Mouse (Mus musculus) neutrophil, adult 5-6 weeks (primary cell): ENCODE results near the gene Pdgfb. TPM values are rescaled to one million over a fixed set of nuclear protein-coding genes. Genes with fewer than 3 reads are reported as not detected.
A peak's percentile ranks its signal among the peaks of the same experiment; 100 is the strongest.

Experiments
- ATAC-seq: fragments of 151-379, 151-347 bp; 2 replicates; pipeline ENCODE4 v1.8.0; 2017; ENCODE audit warnings: mild to moderate bottlenecking, moderate TSS enrichment; ENCODE audit not compliant: insufficient number of reproducible peaks, poor library complexity, low FRiP score, severe bottlenecking; ENCODE audit errors: extremely low read depth
- total RNA-seq: library from RNA; stranded (forward); fragments of 200-1000 nt; gene quantifications from 2 replicates; pipeline ENCODE4 v1.2.3, GENCODE M21; 2017

Pdgfb gene
- total RNA-seq, 1 experiment from 2014 or later = 1.3 TPM

DNA sequence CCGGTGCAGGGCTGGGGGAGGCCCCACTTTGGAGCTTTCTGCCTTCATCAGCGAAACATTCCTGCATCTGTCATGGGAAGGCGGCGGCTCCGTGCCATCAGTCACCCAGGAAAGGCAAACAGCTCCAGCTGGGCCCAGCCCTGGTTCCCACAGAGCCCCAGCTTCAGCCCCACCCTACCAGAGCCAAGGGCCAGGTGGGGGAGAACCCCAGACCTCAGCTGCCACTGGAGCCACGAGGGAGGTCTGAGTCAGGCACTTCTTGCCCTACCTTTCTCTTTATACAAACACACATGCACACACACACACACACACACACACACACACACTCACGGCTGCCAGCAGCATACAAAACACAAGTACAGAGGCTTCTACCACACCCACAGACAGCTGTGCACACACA is 30.6 kb downstream of the Pdgfb start:
- no peak for ATAC-seq

DNA sequence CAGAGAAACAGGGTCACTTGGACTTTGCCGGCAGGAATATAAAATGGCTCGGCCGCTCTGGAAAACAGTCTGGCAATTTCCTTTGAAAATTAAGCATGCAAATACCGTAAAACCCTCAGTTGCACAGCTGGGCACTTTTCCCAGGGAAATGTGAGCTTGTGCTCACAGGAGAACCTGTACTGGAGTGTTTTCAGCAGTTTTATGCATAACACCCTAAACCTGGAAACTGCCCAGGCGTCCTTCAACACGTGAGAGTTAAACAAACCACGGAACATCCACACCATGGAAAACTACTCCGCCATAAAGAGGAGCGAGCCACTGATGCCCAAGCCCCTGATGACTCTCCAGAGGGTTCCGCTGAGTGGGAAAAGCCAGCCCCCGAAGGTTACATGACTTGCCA is 34.1 kb downstream of the Pdgfb start:
- no peak for ATAC-seq

DNA sequence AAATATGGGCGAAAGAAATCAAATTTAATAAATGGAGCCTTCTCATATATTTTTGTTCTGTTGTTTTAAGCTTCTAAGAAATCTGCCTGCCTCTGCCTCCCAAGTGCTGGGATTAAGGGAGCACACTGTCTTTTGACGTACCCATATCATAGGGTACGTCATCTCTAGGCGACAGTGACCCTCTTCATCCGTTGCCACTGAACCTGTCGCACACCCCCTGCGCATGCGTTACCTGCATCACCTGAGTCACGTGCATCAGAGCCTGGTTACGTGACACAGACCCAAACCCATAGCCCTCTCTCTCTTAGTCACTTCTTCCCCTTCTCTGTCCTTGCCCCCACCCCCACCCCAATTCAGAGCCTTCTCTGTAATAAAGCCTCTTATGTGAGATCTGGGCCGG is 42.6 kb downstream of the Pdgfb start:
- ATAC-seq = no peak

DNA sequence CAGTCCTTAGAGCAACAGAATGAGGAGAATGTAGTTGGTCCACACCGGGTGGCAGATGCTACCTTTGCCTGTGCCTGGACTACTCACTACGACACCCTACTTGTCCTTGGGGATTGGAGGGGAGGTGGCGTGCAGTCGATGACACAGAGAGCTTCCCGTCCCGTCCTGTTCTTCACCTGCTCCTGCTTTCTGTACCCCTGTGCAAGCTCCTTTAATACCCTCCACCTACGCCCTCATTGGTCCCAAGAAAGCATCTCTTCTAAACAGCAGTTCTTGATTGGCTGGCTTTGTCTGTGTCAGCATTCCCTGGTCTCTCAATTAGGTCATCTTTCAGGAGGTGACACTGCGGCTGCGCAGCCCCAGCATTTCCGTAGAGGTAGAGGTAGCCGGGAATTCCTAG is 43.8 kb downstream of the Pdgfb start, which contains the start of gene Cbx7:
TSS of gene Cbx7 (minus strand) at position 180 of the 400 bp plus-strand sequence.
- no peak for ATAC-seq

DNA sequence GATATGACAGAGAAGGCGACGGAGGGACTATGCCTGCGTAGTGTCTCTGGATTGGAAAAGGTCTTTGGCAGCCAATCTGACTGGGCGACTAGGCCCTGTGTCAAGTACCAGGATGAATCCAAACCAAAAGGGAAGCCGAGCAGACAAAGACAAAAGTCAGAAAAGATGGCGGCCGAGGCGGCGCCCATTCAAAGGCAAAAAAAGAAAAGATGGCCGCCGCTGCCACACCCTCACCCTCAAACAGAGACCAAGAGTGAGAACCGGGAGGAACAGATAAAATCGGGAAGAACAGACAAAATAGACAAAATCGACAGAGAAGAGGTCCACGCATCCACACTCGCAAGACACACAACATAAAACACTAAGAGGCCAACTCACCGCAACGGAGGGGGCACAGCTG is 44.3 kb downstream of the Pdgfb start:
- no peak for ATAC-seq

DNA sequence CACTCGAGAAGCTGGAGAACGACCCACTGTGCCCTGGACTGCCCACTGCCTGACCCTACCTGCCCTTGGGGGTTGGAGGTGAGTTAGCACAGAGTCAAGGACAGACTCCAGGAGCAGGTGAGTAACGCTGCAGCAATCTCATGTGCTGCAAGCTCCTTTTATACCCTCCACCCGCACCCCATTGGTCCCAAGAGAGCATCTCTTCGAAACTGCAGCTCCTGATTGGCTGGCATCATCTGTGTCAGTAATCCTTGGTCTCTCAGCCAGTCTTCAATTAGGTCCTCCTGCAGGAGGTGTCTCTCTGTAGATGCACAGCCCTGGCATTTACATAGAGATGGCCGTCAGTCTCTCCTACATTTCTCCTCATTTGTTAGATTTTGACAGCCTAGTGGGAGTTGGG is 47.4 kb downstream of the Pdgfb start:
- ATAC-seq = no peak

DNA sequence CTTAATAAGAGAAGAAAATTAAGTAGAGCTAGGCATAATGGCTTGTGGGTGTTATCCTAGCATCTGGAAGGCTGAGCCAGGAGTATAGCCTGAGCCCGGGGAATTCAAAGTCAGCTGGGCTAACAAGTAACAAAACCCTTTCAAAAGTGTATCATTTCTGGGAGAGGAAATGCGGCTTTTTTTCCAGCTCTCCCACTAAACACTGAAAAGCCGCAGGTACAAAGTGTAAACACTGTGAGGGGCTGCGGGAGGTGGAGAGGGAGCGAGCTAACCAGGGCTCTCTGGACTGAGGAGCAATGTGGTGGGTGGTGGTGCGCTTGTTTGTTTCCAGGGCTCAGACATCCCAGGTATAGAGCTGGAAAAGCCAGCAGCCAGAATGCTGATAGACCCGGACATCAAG is 50.4 kb downstream of the Pdgfb start:
- ATAC-seq = no peak

DNA sequence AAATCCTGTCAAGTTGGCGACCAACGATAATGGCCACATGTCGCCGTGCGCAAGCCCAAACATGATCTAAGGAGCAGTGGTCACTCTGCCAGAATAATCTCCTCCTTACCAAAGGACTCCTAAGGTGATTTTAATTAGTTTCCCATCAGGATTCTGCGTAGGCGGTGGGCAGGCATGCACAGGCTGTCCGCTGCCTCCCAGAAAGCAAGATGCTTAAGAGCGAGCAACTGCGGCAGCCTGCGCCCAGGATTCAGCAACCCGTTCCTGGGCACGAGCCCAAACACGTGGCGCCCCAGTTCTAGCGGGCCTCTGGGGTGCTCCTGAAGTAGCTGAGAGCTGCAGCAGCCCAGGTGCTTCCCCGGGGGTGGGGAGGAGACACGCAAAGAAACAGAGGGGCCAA is 52.1 kb downstream of the Pdgfb start:
- ATAC-seq = no peak

DNA sequence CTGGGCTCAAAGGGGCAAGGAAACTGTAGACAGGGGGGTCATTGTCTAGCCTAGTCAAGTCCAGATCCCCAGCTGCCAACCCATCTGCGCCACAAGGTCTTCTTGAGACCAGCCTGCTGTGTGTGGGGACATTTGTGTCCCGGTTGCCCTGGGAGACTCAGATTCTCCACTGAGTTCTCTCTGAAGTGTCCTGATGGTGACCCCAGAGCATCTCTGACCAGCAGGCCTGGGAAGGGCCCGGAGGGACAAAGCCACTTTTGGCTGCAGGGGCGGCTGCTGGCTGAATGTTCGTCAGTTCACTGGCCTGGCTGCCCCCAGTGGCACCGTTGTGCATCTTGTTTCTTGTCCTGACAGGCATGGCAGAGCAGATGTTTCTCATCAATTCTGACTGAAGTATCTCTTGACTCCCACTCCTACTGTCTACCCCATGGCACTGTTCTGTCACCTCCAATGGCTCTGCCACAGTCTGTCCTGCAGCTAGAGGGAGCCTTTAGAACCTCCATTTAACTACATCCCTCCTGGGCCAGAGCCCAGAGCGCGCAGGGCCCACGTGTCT is 53.3 kb downstream of the Pdgfb start:
- ATAC-seq = no peak

DNA sequence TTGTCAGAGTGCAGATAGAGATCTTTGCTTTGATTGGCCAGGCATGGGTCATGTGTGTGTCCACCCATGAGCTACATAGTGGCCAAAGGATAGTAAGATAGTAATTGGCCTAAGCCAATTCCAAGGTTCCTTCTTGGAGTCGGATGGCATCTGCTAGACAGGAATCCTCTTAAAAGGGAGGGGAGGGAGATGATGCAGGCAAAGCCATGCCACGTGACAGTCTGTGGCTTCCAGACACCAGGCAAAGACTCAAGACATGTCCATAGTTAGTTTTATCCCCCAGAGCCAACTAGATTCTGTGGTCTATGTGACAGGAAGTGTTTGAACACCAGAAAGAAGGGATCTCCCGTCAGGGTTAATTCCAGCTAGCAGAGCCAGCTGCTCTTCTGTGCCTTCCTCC is 56.4 kb downstream of the Pdgfb start:
- no peak for ATAC-seq

DNA sequence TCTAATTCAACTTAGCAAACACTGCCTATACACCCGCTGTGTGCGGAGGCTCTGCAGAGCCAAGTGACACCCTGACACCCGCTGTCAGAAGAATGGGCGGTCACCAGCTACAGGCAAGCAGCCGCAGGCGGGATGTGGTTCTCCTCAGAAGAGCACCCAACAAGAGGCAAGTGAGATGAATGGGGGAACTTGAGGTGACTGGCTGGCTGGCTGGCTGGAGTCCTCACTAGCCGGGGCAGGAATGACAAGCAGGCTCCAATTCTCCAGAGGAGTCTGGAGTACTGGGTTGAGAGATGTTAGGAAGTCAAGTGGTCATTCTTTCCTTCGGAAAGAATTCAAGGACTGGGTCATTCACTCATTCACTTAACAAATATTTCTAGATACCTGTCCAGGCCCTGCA is 58.2 kb downstream of the Pdgfb start:
- peak; percentile 40; the same call in 1 of the 2 replicates for ATAC-seq

DNA sequence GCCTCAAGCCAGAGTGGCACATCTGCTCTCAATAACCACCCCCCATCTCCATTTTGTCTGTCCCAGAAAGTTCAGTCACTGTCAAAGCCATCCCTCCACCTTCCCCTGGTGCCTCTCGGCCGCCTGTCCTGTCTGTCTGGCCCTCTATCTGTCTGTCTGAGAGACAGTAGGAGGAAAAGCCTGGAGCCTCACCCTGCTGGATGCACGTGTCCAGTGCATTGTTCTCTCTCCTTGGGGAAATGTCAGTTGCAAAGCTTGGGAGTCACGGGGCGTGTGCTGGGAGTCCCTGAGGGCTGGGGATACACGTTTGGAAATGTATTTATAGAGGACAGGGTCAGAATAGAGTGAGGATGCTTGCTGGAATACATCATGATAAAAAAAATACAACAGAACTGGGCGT is 61.3 kb downstream of the Pdgfb start:
- ATAC-seq = no peak

DNA sequence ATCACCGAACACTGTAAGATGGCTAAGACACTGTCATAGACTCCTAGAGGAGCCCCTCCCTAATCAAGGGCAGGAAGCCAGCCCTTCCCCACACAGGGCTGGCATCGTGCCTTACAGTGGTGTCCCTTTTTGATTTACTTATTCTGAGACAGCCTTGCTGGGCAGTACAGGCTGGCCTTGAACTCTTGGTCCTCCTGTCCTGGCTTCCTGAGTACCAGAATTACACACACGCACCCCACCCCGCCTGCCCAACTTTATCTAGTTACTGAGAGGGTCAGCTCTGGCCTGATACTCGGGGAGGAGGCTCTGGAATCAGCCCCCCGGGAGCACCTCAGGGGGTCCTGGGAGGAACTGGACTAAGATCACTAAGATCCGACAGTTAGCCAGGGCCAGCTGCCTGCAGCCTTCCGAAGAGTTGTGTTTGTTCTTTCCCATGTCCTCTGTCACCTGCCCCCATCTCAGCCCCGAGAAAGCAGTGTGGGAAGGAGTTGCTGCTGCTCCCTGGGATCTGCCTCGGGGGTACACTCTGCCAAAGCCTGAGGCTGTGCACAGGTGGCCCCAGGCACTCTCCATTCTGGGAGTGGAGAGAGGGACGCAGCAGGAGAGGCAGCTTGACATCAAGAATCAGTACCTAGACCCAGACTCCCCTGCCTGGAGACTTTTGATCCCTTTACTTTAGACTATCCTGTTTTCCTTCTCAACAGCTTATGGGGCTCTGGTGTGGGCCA is 62.1 kb downstream of the Pdgfb start:
- ATAC-seq = no peak

DNA sequence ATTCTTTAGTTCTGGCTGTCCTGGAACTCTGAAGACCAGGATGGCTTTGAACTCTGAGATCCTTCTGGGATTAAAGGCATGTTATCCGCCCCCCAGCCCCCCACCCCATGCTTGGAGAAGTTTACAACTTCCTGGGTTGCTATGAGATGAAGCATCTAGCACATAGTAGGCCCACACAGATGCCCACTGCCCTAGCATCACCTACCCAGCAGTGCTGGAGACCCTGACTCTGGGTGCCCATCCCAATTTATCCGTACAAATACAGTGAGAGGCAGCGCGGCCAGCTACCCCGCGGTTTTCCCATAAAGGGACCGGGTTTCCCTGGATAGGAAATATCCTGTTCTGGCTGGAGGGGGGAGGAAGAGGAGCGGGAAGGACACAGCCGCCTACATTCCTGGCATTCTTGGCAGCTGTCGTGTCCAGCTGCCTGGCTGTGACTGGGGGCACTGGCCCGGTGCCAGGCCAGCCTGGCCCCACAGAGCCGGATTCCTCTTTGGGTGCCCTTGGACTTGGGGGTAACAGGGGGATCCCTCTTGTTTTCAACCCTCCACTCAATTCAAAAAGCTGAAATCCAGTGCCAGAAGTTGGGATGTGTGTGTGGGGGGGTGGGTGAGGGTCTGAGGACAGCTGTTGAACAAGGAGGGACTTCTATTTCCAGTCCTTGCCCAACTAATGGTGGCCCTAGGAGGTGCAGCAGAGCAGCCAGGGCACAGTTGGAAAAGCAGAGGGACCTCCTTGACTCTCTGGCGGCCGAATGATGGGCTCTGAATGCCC is 62.9 kb downstream of the Pdgfb start:
- no peak for ATAC-seq

DNA sequence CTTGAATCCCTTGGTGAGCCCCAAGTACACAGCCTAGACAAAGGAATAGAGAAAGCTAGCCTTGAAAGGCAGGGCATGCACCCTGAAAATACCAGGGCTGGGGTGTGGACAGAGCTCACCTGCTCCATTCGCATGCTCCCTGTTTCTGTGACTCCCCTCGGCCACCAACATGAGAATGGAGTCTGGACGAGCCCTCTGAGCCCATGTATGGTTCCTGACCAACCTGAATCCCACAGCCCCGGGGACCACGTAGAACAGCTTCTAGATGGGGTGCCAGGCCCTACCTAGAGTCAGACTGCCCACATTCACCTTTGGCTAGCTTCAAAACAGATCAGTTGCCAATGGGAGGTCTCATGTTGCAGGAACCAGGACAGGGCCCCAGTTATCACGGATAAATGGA is 63.6 kb downstream of the Pdgfb start:
- ATAC-seq = no peak

DNA sequence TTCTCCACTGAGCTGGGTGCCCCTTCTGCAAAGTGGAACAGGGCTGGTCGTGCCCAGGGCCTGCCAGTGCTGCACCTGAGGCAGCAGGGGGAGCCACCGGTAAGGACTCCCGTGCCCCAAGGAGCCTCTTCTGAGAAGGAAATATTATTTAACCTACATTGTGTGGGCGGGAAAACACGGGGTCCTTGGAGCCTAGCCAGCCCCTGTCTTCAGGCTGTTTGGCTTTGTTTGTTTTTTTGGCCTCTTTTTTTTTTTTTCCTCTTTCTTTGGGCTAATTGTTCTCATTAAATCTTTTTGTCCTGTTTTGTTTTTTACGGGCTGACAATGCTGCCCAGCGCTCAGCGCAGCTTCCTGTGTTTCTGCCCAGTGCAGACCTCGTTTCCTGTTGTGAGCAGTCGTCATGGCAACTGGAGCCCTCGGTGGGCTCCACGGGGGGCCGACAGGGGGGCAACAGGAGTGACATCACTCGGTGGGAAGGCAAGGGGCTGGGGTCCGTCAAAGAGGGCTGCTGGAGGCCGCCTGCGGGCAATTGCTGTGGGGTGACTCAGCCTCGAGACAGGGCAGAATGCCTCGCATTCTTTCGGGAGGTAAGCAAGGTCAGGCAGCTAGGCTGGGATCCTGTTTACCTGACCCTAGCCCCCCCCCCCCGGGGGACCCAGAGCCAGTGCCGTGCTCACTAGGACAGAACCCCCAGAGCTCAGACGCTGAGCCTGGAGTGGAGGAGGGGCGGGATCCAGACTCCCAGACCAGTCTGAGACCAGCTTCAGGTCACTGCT is 64.3 kb downstream of the Pdgfb start:
- ATAC-seq = peak; percentile 64

DNA sequence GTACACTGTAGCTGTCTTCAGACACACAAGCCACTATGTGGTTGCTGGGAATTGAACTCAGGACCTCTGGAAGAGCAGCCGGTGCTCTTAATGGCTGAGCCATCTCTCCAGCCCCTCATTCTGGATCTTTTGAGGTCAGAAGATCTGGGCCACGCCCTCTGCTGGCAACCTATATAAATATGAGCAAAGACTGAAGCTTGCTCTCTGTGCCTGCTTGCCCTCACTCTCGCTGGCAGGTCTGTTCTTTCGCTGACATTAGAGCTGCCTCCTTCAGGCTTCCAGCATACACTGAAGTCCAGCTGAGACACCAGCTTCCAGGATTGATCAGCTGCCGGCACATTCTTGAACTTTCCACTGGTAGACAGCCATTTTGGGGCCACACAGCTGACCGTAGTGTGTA is 67.1 kb downstream of the Pdgfb start:
- no peak for ATAC-seq

DNA sequence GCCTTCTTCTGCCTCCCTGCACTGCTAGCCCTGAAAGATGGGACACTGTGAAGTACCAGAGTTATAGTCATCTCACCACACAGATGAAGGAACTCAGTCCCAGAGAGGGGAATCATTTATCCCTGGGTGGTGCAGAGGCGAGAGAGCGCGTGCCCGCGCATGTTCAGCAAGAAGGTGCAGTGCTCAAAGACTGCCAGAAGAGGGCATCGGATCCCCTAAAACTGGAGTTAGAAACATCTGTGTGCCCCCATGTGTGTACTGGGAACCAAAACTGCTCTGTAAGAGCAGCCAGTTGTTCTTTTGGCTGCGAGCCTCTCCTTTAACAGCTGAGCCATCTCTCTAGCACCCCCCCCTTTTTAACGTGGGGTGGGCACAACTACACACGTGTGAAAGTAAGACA is 68.0 kb downstream of the Pdgfb start:
- no peak for ATAC-seq

DNA sequence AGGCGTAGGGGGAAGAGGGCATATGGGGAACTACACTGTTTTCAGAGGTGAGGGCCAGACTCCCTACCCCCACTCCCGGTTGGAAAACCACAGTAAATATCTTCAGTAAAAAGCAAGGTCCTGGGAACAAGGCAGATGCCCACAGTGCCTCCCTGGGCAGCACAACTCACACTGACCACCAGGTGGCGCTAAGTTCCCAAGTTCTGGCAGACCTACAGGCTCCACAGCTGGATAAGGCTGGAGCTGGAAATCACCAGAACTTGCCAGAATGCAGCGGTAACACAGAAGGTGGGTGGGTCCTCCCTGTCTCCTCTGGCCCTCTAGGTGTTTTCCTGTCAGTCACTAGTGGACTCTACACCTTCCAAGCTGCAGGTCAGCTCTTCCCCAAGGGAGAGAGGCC is 68.8 kb downstream of the Pdgfb start:
- ATAC-seq = peak; percentile 50; the same call in 1 of the 2 replicates
